Mouse (Mus musculus): ENCODE results near the gene Dbi. TPM values are rescaled to one million over a fixed set of nuclear protein-coding genes. Genes with fewer than 3 reads are reported as not detected.

Gene Dbi
- polyA plus RNA-seq, 1 experiment = 0.79 TPM

DNA sequence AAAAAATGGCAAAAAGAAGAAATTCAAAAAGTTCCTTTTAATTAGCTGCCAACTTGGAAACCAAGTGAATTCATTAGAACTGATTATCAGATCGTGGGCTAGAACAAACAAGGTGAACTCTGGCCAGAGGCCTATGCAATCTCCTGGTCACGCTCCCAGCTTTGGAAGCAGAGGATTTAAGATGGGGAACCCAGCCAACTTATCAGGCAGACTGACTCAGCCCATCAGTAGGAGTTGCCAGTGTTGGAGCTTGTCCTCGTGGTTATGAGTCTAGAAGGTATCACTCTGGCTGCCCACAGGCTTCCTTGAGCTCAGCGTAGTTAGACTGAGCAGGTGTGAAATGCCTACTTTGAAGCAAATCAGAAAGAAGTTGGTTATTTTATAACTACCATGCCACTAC, 4.0 kb upstream of the Dbi start:
- H3K27me3 ChIP-seq (ENCODE audit: control insufficient read depth) = no peaks in the 10 kb centered on the region
- TF ChIP-seq TAL1 (IDR thresholded peaks at IDR 0.05; ENCODE audit: low read length) = no peak
- TF ChIP-seq GATA1 (IDR thresholded peaks at IDR 0.05; ENCODE audit: low read length) = no peak
- no peak overlapping the region for H3K4me3 ChIP-seq (replicated peaks)
- H3K4me1 ChIP-seq (ENCODE audit: control insufficient read depth) = peaks cover 35% of the 10 kb centered on the region
- H3K36me3 ChIP-seq (ENCODE audit: control insufficient read depth) = no peaks in the 10 kb centered on the region; the same call in 1 of the 2 replicates
- H3K9me3 ChIP-seq (ENCODE audit: control insufficient read depth, low read length) = no peaks in the 10 kb centered on the region

DNA sequence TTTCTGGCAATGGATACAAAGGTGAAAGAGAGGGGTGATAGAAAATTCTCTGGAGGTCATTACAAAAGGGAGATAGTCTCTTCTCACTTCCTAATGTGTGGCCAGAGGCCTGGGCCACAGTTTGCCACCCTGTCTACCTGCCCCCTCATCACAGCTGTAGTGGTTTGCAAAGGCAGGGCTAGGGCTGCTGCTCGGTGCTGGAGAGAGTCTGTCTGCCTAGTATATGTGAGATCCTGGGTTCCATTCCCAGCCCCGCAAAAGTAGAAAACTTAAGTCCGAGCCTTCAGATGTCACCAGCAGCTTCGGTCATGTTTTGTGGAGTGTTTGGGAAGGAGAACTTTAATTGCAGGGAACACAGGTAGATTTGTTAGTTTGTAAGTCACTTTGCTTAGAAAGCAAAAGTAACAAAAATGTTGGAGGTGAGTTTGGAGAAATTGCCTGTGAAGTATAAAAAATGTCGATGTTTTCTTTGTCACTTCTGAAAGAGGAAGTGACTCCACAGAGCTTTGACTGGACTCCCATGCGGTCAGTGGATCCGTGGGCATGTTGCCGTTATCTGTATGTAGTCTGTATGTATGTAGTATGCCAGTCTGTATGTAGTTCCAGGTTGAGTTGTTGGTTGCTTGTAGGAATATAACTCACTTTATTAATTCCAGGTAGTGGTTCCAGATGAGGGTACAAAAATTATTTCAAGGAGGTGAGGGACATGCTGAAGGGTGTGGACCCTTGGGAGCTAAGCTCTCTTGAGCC, 1.9 kb upstream of the Dbi start:
- H3K9me3 ChIP-seq (ENCODE audit: control insufficient read depth, low read length) = no peaks in the 10 kb centered on the region
- H3K4me1 ChIP-seq (ENCODE audit: control insufficient read depth) = peaks cover 46% of the 10 kb centered on the region
- TF ChIP-seq TAL1 (IDR thresholded peaks at IDR 0.05; ENCODE audit: low read length) = no peak
- no peak for TF ChIP-seq GATA1 (IDR thresholded peaks at IDR 0.05; ENCODE audit: low read length)
- H3K36me3 ChIP-seq (ENCODE audit: control insufficient read depth) = peaks cover 8% of the 10 kb centered on the region
- peak overlapping the region; percentile 92 for H3K4me3 ChIP-seq (replicated peaks)
- H3K27me3 ChIP-seq (ENCODE audit: control insufficient read depth) = no peaks in the 10 kb centered on the region

DNA sequence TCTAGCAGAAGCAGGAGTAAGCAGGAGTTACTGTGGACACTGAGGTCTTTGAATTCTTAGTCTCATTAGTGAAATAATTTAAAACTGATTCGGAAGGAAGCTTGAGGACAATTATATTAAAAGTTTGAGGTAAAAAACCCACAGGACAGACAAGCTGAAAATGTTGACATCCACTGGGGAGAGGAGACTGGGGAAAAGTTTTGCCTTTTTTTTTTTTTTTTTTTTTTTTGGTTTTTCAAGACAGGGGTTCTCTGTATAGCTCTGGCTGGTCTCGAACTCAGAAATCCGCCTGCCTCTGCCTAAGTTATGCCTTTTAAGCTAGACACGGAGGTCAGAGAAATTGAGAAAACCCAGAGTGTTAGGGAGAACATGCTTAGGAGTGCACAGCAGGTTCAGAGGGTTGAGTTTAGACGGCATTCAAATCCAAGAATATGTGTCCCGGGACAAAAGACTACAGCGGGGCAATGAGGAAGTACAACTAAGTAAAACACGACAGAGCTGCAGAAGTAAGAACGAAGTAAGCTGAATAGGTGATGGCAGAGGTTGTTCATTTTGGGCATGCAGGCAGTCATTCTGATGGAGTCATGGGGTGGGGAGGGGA, 1.2 kb upstream of the Dbi start:
- peaks cover 46% of the 10 kb centered on the region for H3K4me1 ChIP-seq (ENCODE audit: control insufficient read depth)
- H3K9me3 ChIP-seq (ENCODE audit: control insufficient read depth, low read length) = no peaks in the 10 kb centered on the region
- peaks cover 8% of the 10 kb centered on the region for H3K36me3 ChIP-seq (ENCODE audit: control insufficient read depth)
- peak overlapping the region; percentile 92 for H3K4me3 ChIP-seq (replicated peaks)
- no peak for TF ChIP-seq TAL1 (IDR thresholded peaks at IDR 0.05; ENCODE audit: low read length)
- TF ChIP-seq GATA1 (IDR thresholded peaks at IDR 0.05; ENCODE audit: low read length) = no peak
- H3K27me3 ChIP-seq (ENCODE audit: control insufficient read depth) = no peaks in the 10 kb centered on the region

DNA sequence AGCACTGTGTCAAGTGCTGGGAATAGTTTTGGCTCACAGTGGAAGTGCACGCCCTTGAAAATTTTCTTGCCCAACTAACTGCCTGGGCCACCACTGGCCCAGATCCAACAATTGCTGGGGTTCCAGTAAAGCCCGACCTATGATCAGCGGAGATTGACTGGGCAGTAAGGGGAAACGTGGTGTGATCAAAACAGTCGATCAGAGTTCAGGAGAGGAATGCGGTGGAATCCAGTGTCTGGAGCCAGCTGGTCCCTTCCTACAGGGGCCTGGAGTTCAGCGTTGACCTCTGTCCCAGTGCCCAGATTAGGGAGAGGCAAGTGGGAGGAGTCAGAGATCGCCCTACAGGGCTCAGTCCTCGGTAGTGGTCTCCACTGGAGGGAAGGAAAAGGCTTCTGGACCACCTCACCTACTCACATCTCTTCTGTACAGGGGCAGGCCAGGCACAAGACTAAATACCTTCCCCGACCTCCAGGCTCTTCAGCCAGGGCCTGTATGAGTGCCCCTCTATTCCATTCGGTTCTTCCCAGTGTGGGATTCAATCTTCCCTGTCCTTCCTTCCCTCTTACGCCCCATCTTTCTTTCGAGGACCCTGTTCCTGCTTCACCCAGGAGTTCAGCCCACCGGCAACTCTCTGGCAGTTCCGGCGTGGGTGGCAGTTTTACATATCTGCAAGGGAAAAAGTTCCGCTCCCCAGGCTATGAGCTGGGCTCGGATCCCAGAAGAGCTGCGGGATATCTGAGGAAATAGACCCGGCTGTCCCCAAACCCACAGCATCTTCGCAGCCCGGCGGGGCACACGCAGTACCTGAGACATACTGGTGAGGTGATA, 523 bp downstream of the Dbi start:
- TF ChIP-seq TAL1 (IDR thresholded peaks at IDR 0.05; ENCODE audit: low read length) (no peak), GATA1 (IDR thresholded peaks at IDR 0.05; ENCODE audit: low read length) (no peak)
- peaks cover 41% of the 10 kb centered on the region for H3K4me1 ChIP-seq (ENCODE audit: control insufficient read depth)

DNA sequence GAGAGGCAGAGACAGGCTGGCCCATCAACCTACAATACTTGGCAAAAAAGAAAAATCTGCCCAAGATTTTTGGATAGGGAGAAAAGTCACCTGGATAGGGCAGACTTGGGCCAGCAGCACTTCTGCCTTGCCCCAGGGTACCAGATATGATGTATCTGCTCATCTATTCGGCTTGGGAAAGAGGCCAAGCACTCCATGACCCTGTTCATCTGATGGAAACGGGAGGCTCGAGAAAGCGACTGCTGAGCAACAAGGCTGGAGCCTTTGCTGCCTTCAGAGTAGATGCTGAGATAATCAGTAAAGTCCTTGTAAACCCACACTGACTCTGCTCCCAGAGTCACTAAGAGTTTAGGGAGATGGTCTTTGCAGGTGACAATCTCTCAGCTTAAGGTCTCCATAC, 1.5 kb downstream of the Dbi start:
- no peak for TF ChIP-seq GATA1 (IDR thresholded peaks at IDR 0.05; ENCODE audit: low read length)
- peaks cover 41% of the 10 kb centered on the region for H3K4me1 ChIP-seq (ENCODE audit: control insufficient read depth)

More for the DNA sequence above, 523 bp downstream of the Dbi start:
- H3K36me3 ChIP-seq (ENCODE audit: control insufficient read depth) = peaks cover 17% of the 10 kb centered on the region
- H3K4me3 ChIP-seq (replicated peaks) = peak overlapping the region; percentile 92
- no peaks in the 10 kb centered on the region for H3K27me3 ChIP-seq (ENCODE audit: control insufficient read depth)
- no peaks in the 10 kb centered on the region for H3K9me3 ChIP-seq (ENCODE audit: control insufficient read depth, low read length)

DNA sequence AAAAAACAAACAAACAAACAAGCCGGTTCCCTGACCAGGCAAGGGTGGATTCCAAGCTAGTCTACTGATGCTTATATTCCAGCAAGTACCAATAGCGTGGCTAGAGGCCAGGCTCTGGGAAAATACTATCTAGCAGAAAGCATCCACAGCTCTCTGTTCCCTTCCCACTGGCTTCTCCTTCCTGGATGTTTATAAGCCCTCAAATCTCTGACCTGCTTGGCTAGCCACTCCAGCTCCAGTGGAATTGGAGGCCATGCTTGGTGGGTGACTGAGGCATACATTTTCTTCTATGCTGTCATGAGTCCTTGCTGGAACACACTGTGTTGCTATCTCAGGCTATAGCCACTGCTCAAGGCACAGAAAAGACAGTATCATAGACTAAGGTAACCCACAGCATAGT, 2.0 kb downstream of the Dbi start:
- Histone ChIP-seq H3K4me3 (replicated peaks) (peak overlapping the region; percentile 8), H3K36me3 (ENCODE audit: control insufficient read depth) (peaks cover 30% of the 10 kb centered on the region)
- TF ChIP-seq GATA1 (IDR thresholded peaks at IDR 0.05; ENCODE audit: low read length) = no peak
- TF ChIP-seq TAL1 (IDR thresholded peaks at IDR 0.05; ENCODE audit: low read length) = no peak

More for the DNA sequence above, 1.5 kb downstream of the Dbi start:
- H3K4me3 ChIP-seq (replicated peaks) = peak overlapping the region; percentile 92
- no peaks in the 10 kb centered on the region for H3K27me3 ChIP-seq (ENCODE audit: control insufficient read depth)
- peaks cover 5% of the 10 kb centered on the region for H3K9me3 ChIP-seq (ENCODE audit: control insufficient read depth, low read length)
- H3K36me3 ChIP-seq (ENCODE audit: control insufficient read depth) = peaks cover 27% of the 10 kb centered on the region

DNA sequence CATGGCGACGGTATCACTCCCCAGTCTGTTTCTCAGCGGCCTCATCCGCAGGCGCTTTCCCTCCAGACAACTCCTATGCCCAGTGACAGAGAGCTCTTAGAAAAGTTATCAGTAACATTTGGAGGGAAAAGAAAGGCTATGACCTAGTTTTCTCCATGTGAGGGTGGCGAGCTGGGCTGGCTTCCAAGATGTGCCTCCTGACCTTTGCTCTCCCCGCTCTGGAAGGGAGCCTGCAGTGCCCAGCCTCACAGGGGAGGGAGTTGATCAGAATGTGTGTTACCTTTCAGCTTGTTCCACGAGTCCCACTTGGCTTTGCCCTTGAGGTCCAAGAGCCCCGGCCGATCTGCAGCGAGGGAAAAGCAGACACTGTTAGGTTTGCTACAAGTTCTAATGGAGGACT, 4.8 kb downstream of the Dbi start:
- H3K4me3 ChIP-seq (replicated peaks) = no peak overlapping the region
- no peak for TF ChIP-seq GATA1 (IDR thresholded peaks at IDR 0.05; ENCODE audit: low read length)
- TF ChIP-seq TAL1 (IDR thresholded peaks at IDR 0.05; ENCODE audit: low read length) = no peak
- peaks cover 22% of the 10 kb centered on the region for H3K4me1 ChIP-seq (ENCODE audit: control insufficient read depth)
- peaks cover 8% of the 10 kb centered on the region for H3K9me3 ChIP-seq (ENCODE audit: control insufficient read depth, low read length)
- H3K27me3 ChIP-seq (ENCODE audit: control insufficient read depth) = no peaks in the 10 kb centered on the region
- H3K36me3 ChIP-seq (ENCODE audit: control insufficient read depth) = peaks cover 44% of the 10 kb centered on the region

More for the DNA sequence above, 2.0 kb downstream of the Dbi start:
- H3K4me1 ChIP-seq (ENCODE audit: control insufficient read depth) = peaks cover 41% of the 10 kb centered on the region
- H3K27me3 ChIP-seq (ENCODE audit: control insufficient read depth) = no peaks in the 10 kb centered on the region
- H3K9me3 ChIP-seq (ENCODE audit: control insufficient read depth, low read length) = peaks cover 8% of the 10 kb centered on the region

DNA sequence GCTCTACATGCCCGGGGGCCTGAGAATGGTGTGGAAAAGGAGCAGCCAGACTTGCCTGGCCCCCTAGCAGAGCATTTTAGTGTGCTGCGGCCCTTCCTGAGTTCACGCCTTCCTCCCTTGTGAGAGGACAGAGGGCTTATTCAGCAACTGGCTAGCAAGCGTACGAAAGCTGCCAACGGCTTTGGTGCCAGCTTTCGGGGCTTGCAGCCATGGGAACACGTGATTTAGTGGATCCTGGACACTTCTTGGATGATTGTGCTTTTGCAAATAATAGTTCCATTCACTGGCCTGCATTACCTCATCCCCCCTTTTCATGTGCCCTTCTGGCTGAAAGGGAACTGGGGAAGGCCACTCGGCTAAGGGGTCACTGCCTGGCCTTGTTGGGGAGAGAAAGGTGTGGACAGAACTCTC, 5.2 kb downstream of the Dbi start:
- H3K4me1 ChIP-seq (ENCODE audit: control insufficient read depth) = peaks cover 21% of the 10 kb centered on the region
- no peak for TF ChIP-seq GATA1 (IDR thresholded peaks at IDR 0.05; ENCODE audit: low read length)
- TF ChIP-seq TAL1 (IDR thresholded peaks at IDR 0.05; ENCODE audit: low read length) = no peak
- H3K36me3 ChIP-seq (ENCODE audit: control insufficient read depth) = peaks cover 44% of the 10 kb centered on the region

More for the DNA sequence above, 5.2 kb downstream of the Dbi start:
- Histone ChIP-seq H3K27me3 (ENCODE audit: control insufficient read depth) (no peaks in the 10 kb centered on the region), H3K9me3 (ENCODE audit: control insufficient read depth, low read length) (peaks cover 8% of the 10 kb centered on the region), H3K4me3 (replicated peaks) (no peak overlapping the region)
